Mouse (Mus musculus): ENCODE measurements at regions not wholly inside any gene's neighbourhood (a gene's known extent, or its start where the extent isn't known, plus 50 kb on each side); places are given as distances from the start of the nearest gene placed in this dataset.

- TF ChIP-seq CTCF (IDR thresholded peaks at IDR 0.05) = no peak
- no peak for TF ChIP-seq EP300 (IDR thresholded peaks at IDR 0.05; ENCODE audit: insufficient read depth, low read depth, low read length)
- no peak for TF ChIP-seq POLR2A (IDR thresholded peaks at IDR 0.05; ENCODE audit: insufficient read depth, low read depth, low read length)
Measured at GRCm38 (mm10) chr9:74342176-74342575, 232.0 kb downstream of the Wdr72 start.

All from heart, adult 2 months (tissue).